Mouse (Mus musculus): ENCODE measurements around the gene Tmem220. TPM values are rescaled to one million over a fixed set of nuclear protein-coding genes. Genes with fewer than 3 reads are reported as not detected.

The Tmem220 gene
- polyA plus RNA-seq, 1 experiment, result 5.3 TPM

DNA sequence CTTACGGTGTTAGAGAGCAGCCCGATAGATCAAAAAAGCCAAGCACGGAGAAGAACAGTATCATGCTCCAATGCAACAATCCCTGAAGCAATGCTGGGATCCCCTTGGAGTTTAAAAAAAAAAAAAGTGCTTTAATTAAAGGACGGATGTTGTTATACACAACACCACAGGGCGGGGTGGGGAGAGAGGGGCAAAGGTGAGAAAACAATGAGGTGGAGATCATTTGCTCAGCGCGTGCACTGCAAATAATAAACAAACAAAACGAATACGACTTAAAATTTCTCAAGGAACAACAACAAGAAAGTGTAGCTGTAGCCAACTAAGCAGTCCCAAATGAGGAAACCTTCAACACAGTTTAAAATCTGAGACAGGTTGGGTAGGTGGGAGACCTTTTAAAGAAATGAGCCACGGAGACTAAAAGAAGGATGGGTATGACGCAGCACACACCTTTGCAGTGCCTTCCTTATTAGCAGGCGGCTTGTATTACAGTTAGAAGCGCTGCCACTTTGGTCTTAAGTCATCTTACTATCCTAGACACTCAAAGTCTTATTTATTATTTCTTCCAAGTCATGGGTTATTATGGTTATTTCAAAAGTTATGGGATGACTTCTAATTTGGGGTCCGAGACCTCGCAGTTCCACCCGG is 26.8 kb downstream of the Tmem220 start:
- DNase-seq (ENCODE audit: low read depth, low spot score), result no peak
- WGBS, result 4% methylated on average over 16 of the region's 16 CpGs

DNA sequence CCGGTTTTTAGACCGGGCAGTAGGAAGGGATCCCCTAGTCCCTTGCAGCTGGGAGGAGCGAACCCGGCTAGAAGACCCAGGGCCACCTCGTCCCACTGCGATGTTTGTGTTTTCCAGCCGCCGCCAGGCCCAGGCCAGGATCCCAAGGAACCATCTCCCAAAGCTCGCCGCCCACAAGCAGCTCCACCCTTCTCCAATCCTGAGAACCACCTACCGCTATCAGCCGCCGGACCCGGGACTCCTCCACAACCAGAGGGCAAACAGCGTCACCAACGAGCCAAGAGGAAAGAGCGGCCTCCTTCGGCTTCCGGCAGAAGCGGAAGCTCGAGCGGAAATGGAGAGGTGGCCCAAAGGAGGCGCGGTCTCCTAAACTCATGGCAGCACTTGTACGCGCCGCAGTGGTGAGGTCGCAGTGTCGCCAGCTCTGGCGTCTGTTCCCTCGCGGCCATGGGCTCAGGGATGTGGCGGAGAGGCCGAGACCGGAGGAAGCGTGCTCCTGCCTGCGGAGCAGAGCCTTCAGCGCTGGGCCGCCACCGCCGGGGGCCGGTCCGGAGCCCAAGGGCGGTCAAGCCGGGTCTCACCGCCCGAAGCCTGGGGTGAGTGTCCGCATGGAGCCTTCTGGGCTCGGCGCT is 27.5 kb downstream of the Tmem220 start, which contains the start of the genes Adprm and Sco1:
Adprm (minus strand) TSS at position 274 of the 632 bp plus-strand sequence.
Sco1 (plus strand) TSS at position 350 of the 632 bp plus-strand sequence.
- DNase-seq (ENCODE audit: low read depth, low spot score), result peak; percentile 90
- WGBS, result under 1% methylated on average over 50 of the region's 50 CpGs

DNA sequence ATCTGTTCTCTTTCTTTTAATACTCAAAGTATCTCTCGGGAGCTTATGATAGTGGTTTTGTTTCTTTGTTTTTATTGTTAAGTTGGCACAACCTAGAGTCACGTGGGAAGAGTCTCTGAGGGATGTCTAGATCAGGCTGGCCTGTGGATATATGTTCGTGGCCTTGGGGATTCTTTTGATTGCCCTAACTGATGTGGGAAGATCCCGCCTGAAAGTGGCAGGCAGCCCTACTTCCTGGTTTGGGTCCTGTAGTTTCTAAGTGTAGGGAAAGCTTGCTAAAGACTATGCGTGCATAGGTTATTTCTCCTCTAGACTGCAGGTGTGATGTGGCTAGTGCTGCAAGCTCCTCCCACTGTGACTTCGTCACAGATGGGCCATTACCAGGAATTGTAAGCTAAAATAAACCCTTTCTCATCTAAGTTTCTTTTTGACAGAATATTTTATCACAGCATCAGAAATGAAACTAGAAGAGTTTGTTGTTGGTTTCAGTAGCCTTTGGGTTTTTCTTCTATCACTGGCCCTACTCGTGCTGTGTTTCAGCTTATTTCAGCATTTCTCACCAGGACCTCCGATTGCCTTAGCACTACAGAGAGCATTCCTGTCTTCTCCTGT is 29.9 kb downstream of the Tmem220 start:
- WGBS, result 63% methylated on average over 8 of the region's 8 CpGs
- no peak for DNase-seq (ENCODE audit: low read depth, low spot score)

DNA sequence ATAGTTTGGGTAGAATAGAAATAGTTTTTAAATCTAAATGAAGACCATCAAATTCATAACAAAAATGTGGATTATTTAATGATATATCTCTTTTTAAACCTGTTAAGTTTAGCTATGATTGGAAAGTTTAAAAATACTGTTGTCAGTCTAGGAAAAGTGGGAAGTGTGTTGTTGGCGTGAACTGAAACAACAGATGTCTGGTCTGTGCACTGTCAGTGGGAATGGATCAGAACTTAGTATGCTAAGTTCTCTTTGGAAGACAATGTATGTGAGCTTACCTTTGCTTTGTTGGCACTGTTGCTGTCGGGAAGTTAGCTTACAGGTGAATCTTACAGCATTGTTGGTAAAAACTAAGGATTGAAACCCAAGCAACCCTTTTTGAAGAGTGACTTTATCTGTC is 36.4 kb downstream of the Tmem220 start:
- DNase-seq (ENCODE audit: low read depth, low spot score), result no peak
- WGBS, result 91% methylated on average over 2 of the region's 2 CpGs

DNA sequence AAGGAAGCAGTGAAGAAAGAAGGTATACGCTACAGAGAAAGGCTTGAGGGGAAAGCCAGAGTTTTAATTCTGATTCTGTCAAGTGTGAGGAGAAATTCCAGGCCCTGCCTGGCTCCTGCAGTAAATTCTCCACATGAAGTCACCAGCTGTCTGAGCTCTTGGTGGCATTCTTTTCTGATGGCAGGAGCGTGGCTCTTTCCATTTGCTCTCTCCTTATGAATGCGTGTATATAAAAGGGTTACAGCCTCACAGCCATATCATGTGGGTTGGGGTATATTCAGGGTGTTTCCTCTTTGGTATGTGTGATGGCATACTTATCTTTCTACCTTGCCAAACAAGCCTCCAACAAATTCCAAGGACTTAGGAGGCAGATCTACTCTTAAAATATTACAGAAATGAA is 37.8 kb downstream of the Tmem220 start:
- no peak for DNase-seq (ENCODE audit: low read depth, low spot score)
- 83% methylated on average over 3 of the region's 3 CpGs for WGBS

DNA sequence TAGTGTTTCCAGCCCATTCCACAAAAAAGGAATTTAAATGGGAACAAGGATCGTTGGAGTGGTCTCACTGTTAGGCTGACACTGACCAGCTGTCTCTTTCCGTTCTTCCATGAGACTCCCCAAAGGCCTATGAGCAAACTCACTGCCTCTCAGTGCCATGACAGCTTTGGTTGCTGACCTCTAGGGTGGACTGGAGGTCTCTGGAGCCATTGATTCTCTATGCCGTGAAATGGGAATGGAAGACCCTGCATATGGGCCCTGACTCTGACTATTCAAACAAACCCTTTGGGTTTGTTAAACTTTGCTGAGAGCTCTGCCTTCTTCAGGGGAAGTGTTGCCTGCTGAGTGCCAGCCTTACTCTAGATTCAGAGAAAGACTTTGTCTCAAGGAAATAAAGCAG is 42.8 kb downstream of the Tmem220 start:
- 89% methylated on average over 3 of the region's 3 CpGs for whole genome bisulfite sequencing
- no peak for DNase-seq (ENCODE audit: low read depth, low spot score)

DNA sequence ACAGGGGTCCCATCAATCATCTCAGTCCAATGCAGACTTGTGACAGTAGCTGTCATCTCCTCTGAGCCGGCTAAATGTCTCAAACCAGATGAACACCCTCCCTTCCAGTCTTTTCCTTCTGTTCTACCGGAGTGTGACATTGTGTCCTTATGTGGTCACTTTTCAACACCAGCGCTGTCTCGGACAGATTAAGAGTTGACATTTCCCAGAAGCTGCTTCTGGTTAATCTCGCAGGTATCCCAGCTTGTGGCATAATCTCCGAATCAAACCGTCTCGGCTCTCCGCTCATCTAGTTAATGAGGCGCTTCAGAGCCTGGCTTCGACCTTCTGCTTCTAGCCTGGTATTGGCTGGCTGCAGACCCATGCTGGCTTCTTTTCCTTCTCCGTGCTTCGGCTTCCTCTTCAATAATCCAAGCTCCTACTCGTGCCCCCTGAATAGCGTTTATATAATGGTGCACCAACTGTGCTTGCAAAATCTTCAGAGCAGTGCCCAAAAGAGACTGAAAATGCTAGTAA is 47.7 kb downstream of the Tmem220 start:
- DNase-seq (ENCODE audit: low read depth, low spot score), result no peak
- WGBS, result 78% methylated on average over 15 of the region's 15 CpGs

DNA sequence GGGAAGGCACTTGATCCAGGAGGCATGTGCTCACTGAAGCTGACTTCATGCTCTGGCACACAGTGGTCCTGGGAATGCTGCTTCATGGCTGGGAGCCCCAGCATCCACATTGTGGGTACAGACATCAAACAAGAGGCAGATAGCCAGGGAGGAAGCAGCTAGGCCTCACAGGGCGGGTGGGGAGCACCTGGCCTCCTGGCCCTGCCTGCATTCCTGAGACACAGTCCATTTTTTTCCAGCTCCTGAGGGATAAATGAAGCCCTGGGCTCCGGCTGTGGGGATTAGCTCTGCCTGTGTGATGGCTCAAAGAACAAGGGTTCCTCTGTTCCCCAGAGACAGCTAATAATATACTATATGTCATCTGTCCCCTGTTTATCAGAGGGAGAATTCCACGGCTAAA is 50.1 kb downstream of the Tmem220 start:
- DNase-seq (ENCODE audit: low read depth, low spot score), result no peak
- 40% methylated on average over 3 of the region's 3 CpGs for WGBS

DNA sequence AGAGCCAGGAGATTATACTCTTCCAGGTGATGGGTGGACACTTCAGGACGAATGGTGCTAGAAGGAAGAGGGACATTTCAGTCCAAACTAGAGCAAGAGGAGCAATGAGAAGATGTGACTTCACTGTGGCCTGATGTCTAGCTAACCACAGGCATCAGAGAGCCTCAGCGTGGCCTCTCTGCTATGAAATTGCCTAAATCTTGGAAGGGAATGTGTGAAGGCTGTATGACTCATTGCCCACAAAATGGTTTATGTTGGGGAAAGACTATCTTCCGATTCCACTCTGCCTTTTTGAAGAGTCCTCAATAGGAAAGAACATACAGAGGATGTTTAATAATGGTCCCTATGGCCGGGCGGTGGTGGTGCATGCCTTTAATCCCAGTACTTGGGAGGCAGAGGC is 51.8 kb downstream of the Tmem220 start:
- 70% methylated on average over 5 of the region's 5 CpGs for WGBS

DNA sequence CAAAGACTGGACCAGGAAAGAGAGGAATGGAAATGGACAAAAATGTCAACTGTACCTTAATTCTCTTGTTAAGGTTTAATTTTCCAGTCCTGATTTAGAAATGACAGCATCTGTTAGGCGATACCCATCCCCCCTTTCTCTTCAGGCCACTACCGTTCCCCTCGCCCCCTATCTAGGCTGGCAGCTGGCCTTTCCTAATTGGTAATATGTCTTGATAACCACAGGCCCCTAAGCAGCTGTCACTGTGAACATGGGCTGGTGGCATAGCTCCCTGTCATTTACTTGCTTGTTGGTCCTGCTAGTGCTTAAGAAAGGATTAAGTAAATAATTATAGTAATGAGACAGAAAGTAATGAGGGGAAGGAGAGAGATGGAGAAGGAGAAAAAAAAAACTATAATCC is 52.5 kb downstream of the Tmem220 start:
- 72% methylated on average over 3 of the region's 3 CpGs for WGBS

More for the DNA sequence above, 51.8 kb downstream of the Tmem220 start:
- DNase-seq (ENCODE audit: low read depth, low spot score), result no peak

DNA sequence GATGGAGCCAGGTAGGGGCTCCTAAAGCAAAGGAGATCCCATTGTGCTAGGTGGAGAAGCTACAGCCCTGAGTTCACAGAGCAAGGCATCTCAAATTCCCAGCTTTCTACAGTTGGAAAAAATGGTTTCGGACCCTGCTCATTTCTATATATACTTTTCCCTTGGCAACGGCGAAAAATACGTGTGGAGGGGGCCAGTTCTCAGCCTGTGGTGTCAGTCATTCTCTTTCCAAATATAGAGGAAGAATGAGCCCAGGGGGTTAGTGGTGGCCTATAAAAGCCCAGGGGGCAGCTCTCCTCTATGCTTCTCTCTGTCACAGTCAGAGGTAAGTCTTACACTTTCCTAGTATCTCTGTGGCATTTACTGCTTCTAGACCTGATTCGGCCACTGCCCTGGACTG is 53.0 kb downstream of the Tmem220 start, which contains the start of gene Myh3:
Myh3 (plus strand) TSS at position 301 of the 400 bp plus-strand sequence.
- no peak for DNase-seq (ENCODE audit: low read depth, low spot score)
- WGBS, result 83% methylated on average over 5 of the region's 5 CpGs

More for the DNA sequence above, 52.5 kb downstream of the Tmem220 start:
- no peak for DNase-seq (ENCODE audit: low read depth, low spot score)

DNA sequence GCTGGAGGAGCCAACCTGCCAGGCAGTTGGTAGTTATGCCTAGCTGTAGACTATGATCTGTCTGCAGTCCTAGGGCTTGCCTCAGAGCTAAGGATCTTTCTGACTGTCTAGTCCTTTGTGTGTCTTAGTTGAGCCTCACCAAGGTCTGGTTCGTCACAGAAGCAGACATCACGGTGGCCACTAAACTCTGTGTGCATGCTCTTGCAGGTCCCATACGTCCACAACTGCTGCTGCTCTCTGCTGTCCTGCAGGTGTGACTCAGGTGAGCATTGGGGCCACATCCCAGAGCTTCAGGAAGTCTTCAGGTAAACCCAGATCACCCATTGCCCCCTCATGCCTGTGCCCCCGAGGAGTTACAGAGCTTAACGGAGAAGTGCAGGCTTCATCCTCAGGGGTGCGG is 53.9 kb downstream of the Tmem220 start:
- no peak for DNase-seq (ENCODE audit: low read depth, low spot score)
- WGBS, result 83% methylated on average over 6 of the region's 6 CpGs

DNA sequence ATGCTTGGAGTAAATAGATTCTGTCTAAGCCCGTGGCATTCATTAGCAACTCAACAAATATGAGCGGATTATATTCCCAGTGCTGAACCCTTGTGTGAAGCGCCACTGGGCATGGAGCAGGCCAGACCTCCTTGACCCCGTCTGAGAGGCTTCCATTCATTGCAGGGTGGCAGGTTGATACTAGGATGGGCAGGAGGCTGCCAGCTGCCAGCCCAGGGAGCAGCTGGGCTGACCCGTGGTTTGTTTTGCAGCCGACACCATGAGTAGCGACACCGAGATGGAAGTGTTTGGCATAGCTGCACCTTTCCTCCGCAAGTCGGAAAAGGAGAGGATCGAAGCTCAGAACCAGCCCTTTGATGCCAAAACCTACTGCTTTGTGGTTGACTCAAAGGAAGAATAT is 54.8 kb downstream of the Tmem220 start:
- DNase-seq (ENCODE audit: low read depth, low spot score), result no peak
- WGBS, result 74% methylated on average over 11 of the region's 11 CpGs

DNA sequence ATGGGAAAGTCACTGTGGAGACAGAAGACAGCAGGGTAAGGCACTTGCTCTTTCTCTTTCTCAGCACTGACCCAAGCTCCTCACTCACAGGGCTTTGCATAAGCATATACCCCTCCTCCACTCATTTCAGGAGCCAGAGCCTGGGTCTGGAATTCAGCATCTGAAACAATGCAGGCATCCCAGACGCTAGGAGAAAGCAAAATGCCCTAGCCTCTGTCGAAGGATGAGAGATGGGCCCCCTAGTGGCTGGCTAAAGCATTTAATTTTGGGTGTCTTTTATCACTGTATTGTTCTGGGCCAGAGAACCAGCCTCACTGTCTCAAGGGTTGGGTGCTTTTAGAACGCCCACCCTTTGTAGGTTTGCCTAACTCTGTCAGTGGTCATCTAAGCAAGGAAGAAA is 55.2 kb downstream of the Tmem220 start:
- peak; percentile 27 for DNase-seq (ENCODE audit: low read depth, low spot score)
- WGBS, result 2% methylated on average over 3 of the region's 3 CpGs

DNA sequence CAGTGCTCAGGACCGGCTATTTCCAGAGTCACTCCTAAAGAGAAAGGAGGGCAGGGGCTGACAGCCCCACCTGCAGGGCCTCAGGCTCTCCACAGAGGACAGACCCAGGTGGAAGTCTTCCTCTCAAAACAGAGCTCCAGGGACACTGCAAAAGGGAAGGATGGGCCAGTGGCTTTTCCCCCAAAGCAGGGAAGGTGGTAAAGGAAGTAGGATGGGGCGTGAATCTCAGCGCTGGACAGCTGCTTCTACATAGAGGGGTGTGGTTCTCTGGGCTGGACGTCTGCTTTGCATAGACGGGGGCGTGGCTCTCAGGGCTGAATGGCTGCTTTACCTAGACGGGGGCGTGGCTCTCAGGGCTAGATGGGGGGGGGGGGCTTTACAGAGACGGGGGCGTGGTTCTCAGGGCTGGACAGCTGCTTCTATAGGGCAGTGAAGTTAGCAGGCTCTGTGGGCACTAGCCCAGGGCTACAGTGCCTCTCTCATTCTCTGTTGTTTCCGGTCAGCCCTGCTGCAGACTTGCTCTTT is 56.2 kb downstream of the Tmem220 start:
- DNase-seq (ENCODE audit: low read depth, low spot score), result peak; percentile 61
- 6% methylated on average over 11 of the region's 11 CpGs for WGBS

DNA sequence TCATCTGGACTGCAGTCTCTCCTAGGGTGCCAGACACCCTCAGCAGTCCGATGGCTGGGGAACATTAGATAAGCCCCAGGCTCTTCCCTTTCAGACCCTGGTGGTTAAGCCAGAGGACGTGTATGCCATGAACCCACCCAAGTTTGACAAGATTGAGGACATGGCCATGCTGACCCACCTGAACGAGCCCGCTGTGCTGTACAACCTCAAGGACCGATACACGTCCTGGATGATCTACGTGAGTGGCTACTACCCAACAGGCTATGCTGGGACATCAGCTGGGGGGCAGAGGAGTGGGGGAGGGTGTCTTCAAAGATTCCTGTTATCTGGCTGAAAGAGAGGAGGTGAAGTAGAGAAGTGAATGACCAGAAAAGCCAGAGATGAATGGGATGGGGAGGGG is 57.2 kb downstream of the Tmem220 start:
- DNase-seq (ENCODE audit: low read depth, low spot score), result no peak
- WGBS, result 86% methylated on average over 7 of the region's 7 CpGs

DNA sequence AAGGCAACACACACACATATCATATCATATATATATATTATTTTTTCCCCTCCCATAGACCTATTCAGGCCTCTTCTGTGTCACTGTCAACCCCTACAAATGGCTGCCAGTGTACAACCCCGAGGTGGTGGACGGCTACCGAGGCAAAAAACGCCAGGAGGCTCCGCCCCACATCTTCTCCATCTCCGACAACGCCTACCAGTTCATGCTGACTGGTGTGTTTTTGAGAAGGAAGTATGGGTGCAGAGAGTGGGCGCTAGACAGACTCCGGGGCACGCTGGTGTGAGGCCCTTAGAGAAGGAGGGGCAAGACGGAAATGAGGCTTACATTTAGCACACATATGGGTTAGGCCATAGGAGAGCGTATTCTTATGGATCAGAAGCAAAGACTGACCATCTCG is 57.8 kb downstream of the Tmem220 start:
- no peak for DNase-seq (ENCODE audit: low read depth, low spot score)
- WGBS, result 74% methylated on average over 13 of the region's 13 CpGs

DNA sequence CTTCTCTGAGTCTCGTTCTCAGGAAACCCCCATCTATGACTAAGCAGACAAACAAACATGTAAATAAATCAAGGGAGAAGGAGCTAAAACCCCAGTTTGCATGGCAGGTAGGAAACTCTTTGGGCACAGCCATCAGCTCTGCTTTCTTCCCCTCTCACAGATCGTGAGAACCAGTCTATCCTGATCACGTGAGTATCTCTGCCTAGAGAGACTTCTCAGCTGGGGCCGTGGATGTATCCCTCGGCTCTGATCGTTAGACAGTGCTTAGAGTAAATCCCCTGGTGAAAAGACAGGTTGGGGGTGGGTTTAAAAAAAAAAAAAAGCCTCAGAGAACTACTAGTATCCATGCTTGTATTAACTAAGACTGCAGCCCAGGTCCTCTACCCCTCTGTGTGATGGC is 58.3 kb downstream of the Tmem220 start:
- DNase-seq (ENCODE audit: low read depth, low spot score), result no peak
- 71% methylated on average over 6 of the region's 6 CpGs for WGBS

DNA sequence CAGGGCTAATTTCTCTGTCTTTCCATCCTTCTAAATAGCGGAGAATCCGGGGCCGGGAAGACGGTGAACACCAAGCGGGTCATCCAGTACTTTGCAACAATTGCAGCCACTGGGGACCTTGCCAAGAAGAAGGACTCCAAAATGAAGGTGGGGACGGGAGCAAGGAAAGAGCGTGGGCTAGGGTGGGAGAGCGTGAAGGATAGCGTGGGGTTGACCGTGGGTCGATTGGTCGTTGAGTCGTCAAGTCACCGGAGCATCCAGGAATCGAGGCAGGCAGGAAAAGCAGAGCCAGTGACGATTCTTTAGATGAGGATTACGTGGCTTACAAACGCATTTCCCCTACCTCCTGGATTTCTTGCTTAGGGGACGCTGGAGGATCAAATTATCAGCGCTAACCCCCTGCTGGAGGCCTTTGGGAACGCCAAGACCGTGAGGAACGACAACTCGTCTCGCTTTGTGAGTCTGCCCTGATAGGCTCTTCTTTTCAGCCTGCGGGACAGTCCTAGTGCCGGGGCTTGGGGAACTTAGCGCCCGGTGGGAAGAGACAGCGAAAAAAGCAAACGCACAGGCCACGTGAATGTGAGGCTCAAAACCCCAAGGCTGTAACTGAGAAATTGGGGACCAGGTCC is 58.9 kb downstream of the Tmem220 start:
- 51% methylated on average over 32 of the region's 32 CpGs for WGBS
- no peak for DNase-seq (ENCODE audit: low read depth, low spot score)

Data from large intestine, adult 2 months (tissue).